Mouse (Mus musculus) liver, embryonic 15.5 days (tissue): Measurements from ENCODE around the gene Galntl5. TPM values are rescaled to one million over a fixed set of nuclear protein-coding genes. Genes with fewer than 3 reads are reported as not detected.
"Not testable (repeated sequence)": the region's sequence is repeated elsewhere in the genome, so short reads cannot be mapped to it uniquely, and the experiment has no call there.

Source experiments
- ATAC-seq: fragments of 200-750 bp; cut with Nextera tagmentation; 2 replicates; pipeline ENCODE4 v1.8.0; 2017; ENCODE audit warnings: moderate number of reproducible peaks, mild to moderate bottlenecking, moderate library complexity; ENCODE audit not compliant: insufficient read depth
- H3K27ac ChIP-seq: fragments of 300-500 bp; sonication (generic); replicated peaks from 2 replicates; pipeline ENCODE4 v1.5.1; 2015; ENCODE audit warnings: mild to moderate bottlenecking, inconsistent platforms
- H3K27me3 ChIP-seq: fragments of 300-500 bp; sonication (generic); 2 replicates; pipeline ENCODE4 v1.6.1; 2015; ENCODE audit warnings: mild to moderate bottlenecking, inconsistent platforms
- H3K36me3 ChIP-seq: fragments of 300-500 bp; sonication (generic); replicated peaks from 2 replicates; pipeline ENCODE4 v1.6.1; 2015; ENCODE audit warnings: moderate library complexity, mild to moderate bottlenecking, inconsistent platforms
- H3K4me1 ChIP-seq: fragments of 300-500 bp; sonication (generic); replicated peaks from 2 replicates; pipeline ENCODE4 v1.6.1; 2015; ENCODE audit warnings: inconsistent platforms
- H3K4me2 ChIP-seq: fragments of 300-500 bp; sonication (generic); 2 replicates; pipeline ENCODE4 v1.6.1; 2015; ENCODE audit warnings: moderate library complexity, mild to moderate bottlenecking, inconsistent platforms
- H3K4me3 ChIP-seq: fragments of 300-500 bp; sonication (generic); replicated peaks from 2 replicates; pipeline ENCODE4 v1.5.1; 2015; ENCODE audit warnings: mild to moderate bottlenecking, inconsistent platforms
- H3K9ac ChIP-seq: fragments of 300-500 bp; sonication (generic); 2 replicates; pipeline ENCODE4 v1.6.1; 2015; ENCODE audit warnings: moderate library complexity, mild to moderate bottlenecking, inconsistent platforms
- H3K9me3 ChIP-seq: fragments of 300-500 bp; sonication (generic); replicated peaks from 2 replicates; pipeline ENCODE4 v1.6.1; 2016; ENCODE audit warnings: inconsistent platforms
- WGBS: fragments of 180-500 bp; shearing (Covaris S2); methylation state at CpG from one replicate; pipeline ENCODE4 v1.1.7; 2015; ENCODE audit warnings: mixed read lengths; ENCODE audit not compliant: insufficient replicate concordance; 5-methylcytosine and 5-hydroxymethylcytosine counted together
- polyA plus RNA-seq: library from polyadenylated mRNA; unstranded; fragments of >200 nt; fragmentation: Nextera tagmentation; extraction: Ambion mirVana; gene quantifications from 2 replicates; pipeline ENCODE4 v1.2.1, GENCODE M21; 2015

The Galntl5 gene
- polyA plus RNA-seq, 1 experiment from 2014 or later, result not detected

GRCm38 (mm10) chr5:25211872-25212271, 30.6 kb downstream of the Galntl5 start:
- Histone ChIP-seq H3K4me1 (no peaks in the 10 kb centered on the region), H3K36me3 (no peaks in the 10 kb centered on the region), H3K4me2 (no peak overlapping the region), H3K4me3 (no peak overlapping the region), H3K27me3 (no peaks in the 10 kb centered on the region), H3K9me3 (no peaks in the 10 kb centered on the region), H3K27ac (no peak overlapping the region), H3K9ac (no peak overlapping the region)
- 44% methylated on average over 1 of the region's 1 CpGs for WGBS
- ATAC-seq, result no peak

- not testable (repeated sequence) for H3K36me3 ChIP-seq, H3K4me1 ChIP-seq, H3K4me3 ChIP-seq, H3K9me3 ChIP-seq, H3K4me2 ChIP-seq, H3K27me3 ChIP-seq, H3K27ac ChIP-seq, ATAC-seq, H3K9ac ChIP-seq
Observed at GRCm38 (mm10) chr5:25213216-25213615, 32.0 kb downstream of the Galntl5 start.

- Histone ChIP-seq H3K4me3 (no peak overlapping the region), H3K9me3 (no peaks in the 10 kb centered on the region), H3K27ac (no peak overlapping the region), H3K27me3 (no peaks in the 10 kb centered on the region), H3K36me3 (no peaks in the 10 kb centered on the region), H3K9ac (no peak overlapping the region), H3K4me2 (no peak overlapping the region), H3K4me1 (no peaks in the 10 kb centered on the region)
- no peak for ATAC-seq
- WGBS, result 59% methylated on average over 6 of the region's 6 CpGs
Observed at GRCm38 (mm10) chr5:25215006-25215405, 33.7 kb downstream of the Galntl5 start.

- peaks cover 30% of the 10 kb centered on the region for H3K27me3 ChIP-seq
- no peaks in the 10 kb centered on the region for H3K36me3 ChIP-seq
- peak within 1 kb of the TSS; percentile 62 for H3K4me3 ChIP-seq
- H3K9ac ChIP-seq, result peak within 1 kb of the TSS; percentile 54
- peak within 1 kb of the TSS; percentile 71 for H3K4me2 ChIP-seq
- ATAC-seq, result no peak
- H3K4me1 ChIP-seq, result 0 out of 2 replicates have a peak, but pooled peaks cover 4% of the 10 kb centered on the region
- WGBS, result 58% methylated on average over 3 of the region's 3 CpGs
- peak within 1 kb of the TSS; percentile 61; the same call in 1 of the 2 replicates for H3K27ac ChIP-seq
- no peaks in the 10 kb centered on the region for H3K9me3 ChIP-seq
Observed at GRCm38 (mm10) chr5:25221604-25222003, 40.3 kb downstream of the Galntl5 start, which contains the start of gene Galnt11. Galnt11 (plus strand) TSS chr5:25221904.

GRCm38 (mm10) chr5:25222752-25223702, 41.8 kb downstream of the Galntl5 start, which contains the start of gene E130116L18Rik:
E130116L18Rik (minus strand) TSS chr5:25223153.
- Histone ChIP-seq H3K27me3 (peaks cover 30% of the 10 kb centered on the region), H3K4me1 (0 out of 2 replicates have a peak, but pooled peaks cover 4% of the 10 kb centered on the region), H3K27ac (peak within 1 kb of the TSS; percentile 61; the same call in 1 of the 2 replicates), H3K36me3 (no peaks in the 10 kb centered on the region), H3K4me3 (peak within 1 kb of the TSS; percentile 62), H3K9ac (peak within 1 kb of the TSS; percentile 54), H3K4me2 (peak within 1 kb of the TSS; percentile 71), H3K9me3 (no peaks in the 10 kb centered on the region)
- 2% methylated on average over 72 of the region's 72 CpGs for WGBS
- peak; percentile 87 for ATAC-seq

GRCm38 (mm10) chr5:25224377-25224776, 43.1 kb downstream of the Galntl5 start:
- 61% methylated on average over 1 of the region's 1 CpGs for WGBS
- H3K4me1 ChIP-seq, H3K9ac ChIP-seq, H3K36me3 ChIP-seq, H3K4me3 ChIP-seq, H3K27ac ChIP-seq, H3K4me2 ChIP-seq, ATAC-seq, H3K9me3 ChIP-seq: not testable (repeated sequence)
- peaks cover 30% of the 10 kb centered on the region for H3K27me3 ChIP-seq

GRCm38 (mm10) chr5:25243101-25243500, 61.8 kb downstream of the Galntl5 start:
- Histone ChIP-seq H3K36me3 (no peaks in the 10 kb centered on the region), H3K4me1 (0 out of 2 replicates have a peak, but pooled peaks cover 4% of the 10 kb centered on the region), H3K4me2 (no peak overlapping the region), H3K9me3 (no peaks in the 10 kb centered on the region), H3K4me3 (no peak overlapping the region), H3K9ac (no peak overlapping the region), H3K27me3 (no peaks in the 10 kb centered on the region), H3K27ac (no peak overlapping the region)
- no peak for ATAC-seq
- 47% methylated on average over 6 of the region's 6 CpGs for WGBS

- ATAC-seq, result no peak
- no peak overlapping the region for H3K27ac ChIP-seq
- H3K4me2 ChIP-seq, result no peak overlapping the region
- H3K9ac ChIP-seq, result no peak overlapping the region
- H3K4me1 ChIP-seq, result 0 out of 2 replicates have a peak, but pooled peaks cover 4% of the 10 kb centered on the region
- peaks cover 3% of the 10 kb centered on the region; the same call in 1 of the 2 replicates for H3K36me3 ChIP-seq
- no peak overlapping the region for H3K4me3 ChIP-seq
- no peaks in the 10 kb centered on the region for H3K9me3 ChIP-seq
- 66% methylated on average over 10 of the region's 10 CpGs for WGBS
- no peaks in the 10 kb centered on the region for H3K27me3 ChIP-seq
Observed at GRCm38 (mm10) chr5:25245806-25246472, 64.7 kb downstream of the Galntl5 start.

- 0 out of 2 replicates have a peak, but pooled peaks cover 4% of the 10 kb centered on the region for H3K4me1 ChIP-seq
- H3K4me3 ChIP-seq, result no peak overlapping the region
- WGBS, result 32% methylated on average over 1 of the region's 1 CpGs
- no peak overlapping the region; the same call in 1 of the 2 replicates for H3K27ac ChIP-seq
- H3K27me3 ChIP-seq, result no peaks in the 10 kb centered on the region
- H3K36me3 ChIP-seq, result peaks cover 3% of the 10 kb centered on the region; the same call in 1 of the 2 replicates
- ATAC-seq, result no peak
- no peaks in the 10 kb centered on the region for H3K9me3 ChIP-seq
- H3K9ac ChIP-seq, result no peak overlapping the region
- H3K4me2 ChIP-seq, result no peak overlapping the region
Observed at GRCm38 (mm10) chr5:25246473-25246865, 65.2 kb downstream of the Galntl5 start.

GRCm38 (mm10) chr5:25247036-25247435, 65.8 kb downstream of the Galntl5 start:
- peak overlapping the region; percentile 66 for H3K27ac ChIP-seq
- ATAC-seq, result no peak

GRCm38 (mm10) chr5:25252423-25252822, 71.2 kb downstream of the Galntl5 start:
- H3K36me3 ChIP-seq, result peaks cover 3% of the 10 kb centered on the region
- H3K27me3 ChIP-seq, result no peaks in the 10 kb centered on the region
- H3K4me2 ChIP-seq, result no peak overlapping the region
- ATAC-seq, result peak; percentile 56
- 46% methylated on average over 2 of the region's 2 CpGs for WGBS
- H3K9me3 ChIP-seq, result no peaks in the 10 kb centered on the region
- H3K27ac ChIP-seq, result peak overlapping the region; percentile 63
- H3K9ac ChIP-seq, result no peak overlapping the region
- H3K4me3 ChIP-seq, result no peak overlapping the region
- 0 out of 2 replicates have a peak, but pooled peaks cover 6% of the 10 kb centered on the region for H3K4me1 ChIP-seq

More at GRCm38 (mm10) chr5:25247036-25247435, 65.8 kb downstream of the Galntl5 start:
- WGBS, result 58% methylated on average over 3 of the region's 3 CpGs
- Histone ChIP-seq H3K9me3 (no peaks in the 10 kb centered on the region), H3K9ac (no peak overlapping the region), H3K36me3 (peaks cover 3% of the 10 kb centered on the region; the same call in 1 of the 2 replicates), H3K27me3 (no peaks in the 10 kb centered on the region), H3K4me2 (no peak overlapping the region), H3K4me3 (no peak overlapping the region), H3K4me1 (0 out of 2 replicates have a peak, but pooled peaks cover 4% of the 10 kb centered on the region)
